Mouse (Mus musculus) liver, adult 2 months (tissue): ENCODE data around the gene Jaml. TPM values are rescaled to one million over a fixed set of nuclear protein-coding genes. Genes with fewer than 3 reads are reported as not detected.

Experiments used
- DNase-seq: peaks from one replicate; pipeline ENCODE4 v3.0.0-alpha.2; 2011; ENCODE audit warnings: low read depth, low spot score; ENCODE audit errors: extremely low read depth
- H3K27ac ChIP-seq: fragments of 200-500 bp; replicated peaks from 2 replicates; pipeline ENCODE4 v1.5.1; 2012; ENCODE audit warnings: low read depth, mild to moderate bottlenecking, control low read depth, inconsistent platforms, low read length; ENCODE audit not compliant: insufficient read depth
- H3K27me3 ChIP-seq: fragments of 200-500 bp; 2 replicates; pipeline ENCODE4 v1.6.1; 2012; ENCODE audit warnings: mild to moderate bottlenecking, moderate library complexity, low read length, inconsistent platforms; ENCODE audit not compliant: control insufficient read depth, insufficient read depth
- H3K36me3 ChIP-seq: fragments of 200-500 bp; 2 replicates; pipeline ENCODE4 v1.6.1; 2012; ENCODE audit warnings: low read length, inconsistent platforms; ENCODE audit not compliant: control insufficient read depth, insufficient read depth
- H3K4me1 ChIP-seq: fragments of 200-500 bp; 2 replicates; pipeline ENCODE4 v1.6.1; 2011; ENCODE audit warnings: low read length; ENCODE audit not compliant: control insufficient read depth, insufficient read depth
- H3K4me3 ChIP-seq: fragments of 200-500 bp; 2 replicates; pipeline ENCODE4 v1.5.1; 2011; ENCODE audit warnings: low read depth, mild to moderate bottlenecking, control low read depth, low read length, moderate library complexity; ENCODE audit not compliant: insufficient read depth
- H3K79me2 ChIP-seq: fragments of 200-500 bp; 2 replicates; pipeline ENCODE4 v1.6.1; 2012; ENCODE audit warnings: inconsistent platforms, mild to moderate bottlenecking, low read length, moderate library complexity; ENCODE audit not compliant: control insufficient read depth, insufficient read depth
- H3K9ac ChIP-seq: fragments of 200-500 bp; 2 replicates; pipeline ENCODE4 v1.6.1; 2012; ENCODE audit warnings: low read depth, mild to moderate bottlenecking, control low read depth, inconsistent platforms, low read length
- CTCF ChIP-seq: fragments of 200-500 bp; IDR thresholded peaks from 2 replicates; pipeline ENCODE4 v1.5.1; 2011; ENCODE audit warnings: low read depth, low read length, control low read depth
- POLR2A ChIP-seq: fragments of 200-500 bp; IDR thresholded peaks from 2 replicates; pipeline ENCODE4 v1.6.1; 2011; ENCODE audit warnings: low read length, control low read depth; ENCODE audit not compliant: insufficient read depth; ENCODE audit errors: extremely low read depth
- WGBS: fragments of 180-500 bp; shearing (Covaris S2); methylation state at CpG from one replicate; pipeline ENCODE4 v1.1.7; 2018; 5-methylcytosine and 5-hydroxymethylcytosine counted together
- polyA plus RNA-seq: library from polyadenylated mRNA; depleted of rRNA; stranded (reverse); fragments of >200 nt; gene quantifications from 2 replicates; pipeline ENCODE4 v1.2.3, GENCODE M21; 2012
- total RNA-seq: library from RNA; depleted of rRNA; stranded (reverse); fragments of >200 nt; gene quantifications from 2 replicates; pipeline ENCODE4 v1.2.3, GENCODE M21; 2014

Jaml gene
- total and polyA plus RNA-seq, 2 experiments = 0.11 to 1.8 TPM

- Histone ChIP-seq H3K36me3 (no peaks in the 10 kb centered on the region), H3K4me1 (no peaks in the 10 kb centered on the region), H3K27me3 (no peaks in the 10 kb centered on the region), H3K27ac (no peak overlapping the region), H3K79me2 (no peaks in the 10 kb centered on the region), H3K4me3 (no peak overlapping the region), H3K9ac (no peak overlapping the region)
- no peak for DNase-seq
- TF ChIP-seq CTCF (no peak), POLR2A (no peak)
- 86% methylated on average over 5 of the region's 5 CpGs for WGBS
Observed at GRCm38 (mm10) chr9:45084556-45084955, 5.6 kb downstream of the Jaml start.

DNA sequence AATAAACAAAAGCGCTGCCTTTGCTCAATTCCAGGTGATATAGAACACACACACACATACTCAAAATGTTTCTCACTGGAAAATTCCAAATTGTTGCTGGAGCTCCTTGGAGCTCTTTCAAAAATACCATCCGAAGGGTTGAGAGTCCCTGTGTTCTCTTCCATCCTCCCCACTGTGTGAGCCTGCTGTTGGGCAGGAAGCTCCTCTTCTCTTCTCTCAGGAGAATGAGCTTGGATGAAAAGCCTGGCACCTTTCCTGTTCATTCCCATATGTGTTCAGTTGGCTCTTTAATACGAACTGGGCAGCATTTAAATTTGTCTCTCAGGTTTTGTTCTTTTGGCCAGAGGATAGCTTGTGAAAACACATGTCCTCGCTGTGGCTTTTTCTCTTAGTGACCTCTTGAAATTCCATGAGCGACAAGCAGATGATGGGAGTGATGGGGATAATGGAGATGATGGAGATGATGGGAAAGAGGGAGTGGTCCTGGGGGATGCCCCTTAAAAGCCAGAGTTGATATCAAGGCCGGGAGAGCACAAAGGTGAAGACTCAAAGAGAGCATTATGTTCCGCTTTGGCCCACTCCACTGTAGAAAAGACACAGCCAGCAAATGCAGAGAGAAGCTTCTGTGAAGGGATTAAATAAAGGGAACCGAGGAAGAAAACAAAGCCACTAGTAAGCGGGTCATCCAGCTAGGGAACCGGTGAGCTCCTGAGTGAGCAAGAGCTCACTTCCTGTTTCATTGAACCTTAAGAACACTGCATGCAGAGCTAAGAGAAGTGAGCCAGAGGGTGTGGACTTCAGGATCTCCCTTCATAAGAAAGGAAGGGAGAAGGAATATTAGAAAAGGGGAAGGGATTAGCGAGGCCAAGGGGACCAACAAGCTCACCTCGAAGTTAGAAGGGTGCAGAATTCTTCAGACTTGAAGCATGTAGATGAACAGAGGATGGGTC is 7.0 kb downstream of the Jaml start:
- H3K36me3 ChIP-seq = no peaks in the 10 kb centered on the region
- no peaks in the 10 kb centered on the region for H3K79me2 ChIP-seq
- H3K9ac ChIP-seq = no peak overlapping the region
- H3K4me1 ChIP-seq = no peaks in the 10 kb centered on the region
- no peak overlapping the region for H3K27ac ChIP-seq
- no peak for TF ChIP-seq CTCF
- no peak for TF ChIP-seq POLR2A
- H3K27me3 ChIP-seq = no peaks in the 10 kb centered on the region
- no peak overlapping the region for H3K4me3 ChIP-seq
- DNase-seq = no peak
- 82% methylated on average over 12 of the region's 12 CpGs for WGBS

GRCm38 (mm10) chr9:45088040-45088439 is 9.1 kb downstream of the Jaml start:
- Histone ChIP-seq H3K27ac (no peak overlapping the region), H3K4me3 (no peak overlapping the region), H3K27me3 (no peaks in the 10 kb centered on the region), H3K79me2 (no peaks in the 10 kb centered on the region), H3K9ac (no peak overlapping the region), H3K36me3 (no peaks in the 10 kb centered on the region), H3K4me1 (no peaks in the 10 kb centered on the region)
- TF ChIP-seq CTCF (no peak), POLR2A (no peak)
- DNase-seq = no peak

GRCm38 (mm10) chr9:45090811-45091210 is 11.8 kb downstream of the Jaml start:
- DNase-seq = no peak
- Histone ChIP-seq H3K4me1 (peaks cover 2% of the 10 kb centered on the region; the same call in 1 of the 2 replicates), H3K9ac (no peak overlapping the region), H3K27me3 (no peaks in the 10 kb centered on the region), H3K27ac (no peak overlapping the region), H3K4me3 (no peak overlapping the region), H3K36me3 (no peaks in the 10 kb centered on the region), H3K79me2 (no peaks in the 10 kb centered on the region)
- WGBS = 85% methylated on average over 3 of the region's 3 CpGs
- TF ChIP-seq POLR2A (no peak), CTCF (no peak)

DNA sequence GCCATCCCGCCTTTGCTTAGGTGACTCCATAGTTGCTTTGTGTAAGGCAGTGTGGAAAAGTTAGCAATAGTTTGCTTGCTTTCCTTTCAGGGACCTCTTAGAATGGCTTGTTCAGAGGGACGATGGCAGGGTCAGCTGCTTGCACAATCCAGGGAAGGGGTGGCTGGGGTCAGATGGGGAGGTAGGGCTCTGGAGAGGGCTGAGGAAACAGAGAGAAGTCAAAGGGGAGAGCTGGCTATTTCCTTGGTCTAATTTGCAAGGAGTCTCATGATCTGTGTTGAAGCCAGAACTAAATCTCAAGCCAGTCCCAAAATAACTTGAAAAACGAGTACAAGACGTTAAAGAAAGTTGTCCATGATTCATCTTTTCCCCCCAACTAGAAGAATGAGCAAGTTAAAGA is 13.7 kb downstream of the Jaml start:
- TF ChIP-seq POLR2A (no peak), CTCF (no peak)
- Histone ChIP-seq H3K4me3 (no peak overlapping the region), H3K79me2 (no peaks in the 10 kb centered on the region), H3K36me3 (no peaks in the 10 kb centered on the region), H3K9ac (no peak overlapping the region), H3K4me1 (peaks cover 2% of the 10 kb centered on the region; the same call in 1 of the 2 replicates), H3K27me3 (no peaks in the 10 kb centered on the region), H3K27ac (no peak overlapping the region)
- 65% methylated on average over 4 of the region's 4 CpGs for WGBS
- no peak for DNase-seq

DNA sequence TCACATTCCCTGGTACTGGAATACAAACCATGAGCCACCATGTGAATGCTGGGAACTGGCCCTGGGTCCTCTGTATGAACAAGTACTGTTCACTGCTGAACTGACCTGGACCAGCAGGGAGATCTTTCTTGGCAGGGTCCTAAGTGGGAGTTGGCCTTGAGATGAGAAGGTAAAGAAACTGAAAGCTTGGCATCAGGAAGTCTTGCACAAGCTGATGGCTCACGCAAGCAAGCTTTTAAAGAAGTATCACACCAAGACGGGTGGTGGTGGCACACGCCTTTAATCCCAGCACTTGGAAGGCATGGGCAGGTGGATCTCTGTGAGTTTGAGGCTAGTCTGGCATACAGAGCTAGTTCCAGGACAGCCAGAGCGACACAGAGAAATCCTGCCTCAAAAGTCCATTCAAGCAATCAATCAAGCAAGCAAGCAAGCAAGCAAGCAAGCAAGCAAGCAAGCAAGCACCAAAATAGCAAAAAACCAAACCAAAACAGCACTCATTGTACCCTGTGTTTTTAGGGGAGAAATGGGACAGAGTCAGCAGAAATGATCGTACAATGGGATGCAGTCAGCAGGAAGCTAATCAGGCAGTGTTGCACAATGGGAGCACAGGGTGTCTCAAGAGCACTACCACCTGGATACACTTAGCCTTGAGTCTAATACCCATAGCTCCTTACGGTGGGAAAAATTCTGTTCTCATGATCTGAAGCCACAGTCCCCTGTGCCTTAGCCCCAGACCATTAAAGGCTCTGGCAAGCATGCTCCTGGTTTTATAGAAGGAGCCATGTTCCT is 16.4 kb downstream of the Jaml start:
- H3K4me1 ChIP-seq = peaks cover 2% of the 10 kb centered on the region; the same call in 1 of the 2 replicates
- no peak for TF ChIP-seq POLR2A
- no peak for TF ChIP-seq CTCF
- 46% methylated on average over 6 of the region's 6 CpGs for WGBS
- H3K79me2 ChIP-seq = no peaks in the 10 kb centered on the region
- DNase-seq = peak; percentile 43
- no peak overlapping the region for H3K9ac ChIP-seq
- H3K27ac ChIP-seq = no peak overlapping the region
- H3K27me3 ChIP-seq = no peaks in the 10 kb centered on the region
- no peaks in the 10 kb centered on the region for H3K36me3 ChIP-seq
- H3K4me3 ChIP-seq = no peak overlapping the region
